Mouse (Mus musculus) lung, postnatal 10 days (tissue): ENCODE results near the gene Mamld1.
"Not testable (repeated sequence)": the region's sequence is repeated elsewhere in the genome, so short reads cannot be mapped to it uniquely, and the experiment has no call there.

Experiments used
- DNase-seq: peaks from one replicate; pipeline ENCODE4 v3.0.0; 2021

Gene Mamld1

DNA sequence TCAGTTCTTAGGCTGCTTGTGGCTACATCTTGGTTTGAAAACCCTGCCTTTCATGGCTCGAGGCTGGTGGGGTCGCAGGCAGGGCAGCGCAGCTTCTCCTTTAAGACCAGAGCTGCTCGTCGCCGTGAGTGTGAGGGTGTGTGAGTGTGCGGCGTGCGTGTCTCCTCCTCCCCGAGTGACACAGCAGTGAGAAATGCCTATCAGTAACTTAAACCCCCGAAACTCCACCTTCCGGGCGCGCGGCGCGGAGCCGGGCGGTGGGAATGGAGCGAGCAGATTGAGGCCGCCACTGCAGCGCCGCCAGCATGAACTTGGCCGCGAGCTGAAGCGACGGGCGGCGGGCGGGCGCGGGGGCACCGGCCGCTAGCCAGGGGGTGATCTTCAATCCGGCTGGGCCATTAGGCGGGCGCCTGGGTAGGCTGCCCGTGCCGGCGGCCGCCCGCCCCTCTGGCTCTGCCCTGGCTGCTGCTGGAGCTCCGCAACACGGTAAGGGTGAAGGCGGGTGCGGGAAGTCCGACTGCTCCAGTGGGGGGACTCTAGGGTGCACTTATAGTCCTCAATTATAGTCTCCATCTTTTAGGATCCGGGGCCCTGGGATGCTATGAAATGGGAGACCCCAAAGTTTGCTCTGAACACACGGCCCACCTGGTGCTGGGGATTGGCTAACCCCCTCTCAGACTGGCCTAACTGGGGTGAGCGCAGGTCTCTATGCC is at the start of gene Mamld1:
Mamld1 (plus strand) TSS at position 393 of the 713 bp plus-strand sequence.
- DNase-seq, result peak; percentile 84

DNA sequence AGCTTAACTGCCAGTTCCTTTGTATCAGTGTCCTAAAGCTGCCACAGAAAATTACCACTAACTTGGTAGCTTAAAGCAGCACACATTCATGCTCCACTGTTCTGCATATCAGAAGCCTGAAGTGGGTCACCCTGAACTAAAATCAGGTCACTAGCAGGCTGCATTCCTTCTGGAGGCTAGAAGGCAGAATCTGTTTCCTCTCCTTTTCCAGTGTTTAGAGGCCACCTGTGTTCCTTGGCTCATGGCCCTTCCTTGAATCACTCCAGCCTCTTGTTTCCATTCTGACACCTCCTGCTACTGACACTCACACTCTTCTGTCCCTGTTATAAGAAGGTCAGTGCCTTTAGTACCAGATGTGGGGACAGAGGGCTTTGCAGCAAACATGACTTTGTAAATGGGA is 25.3 kb upstream of the Mamld1 start:
- DNase-seq, result no peak

DNA sequence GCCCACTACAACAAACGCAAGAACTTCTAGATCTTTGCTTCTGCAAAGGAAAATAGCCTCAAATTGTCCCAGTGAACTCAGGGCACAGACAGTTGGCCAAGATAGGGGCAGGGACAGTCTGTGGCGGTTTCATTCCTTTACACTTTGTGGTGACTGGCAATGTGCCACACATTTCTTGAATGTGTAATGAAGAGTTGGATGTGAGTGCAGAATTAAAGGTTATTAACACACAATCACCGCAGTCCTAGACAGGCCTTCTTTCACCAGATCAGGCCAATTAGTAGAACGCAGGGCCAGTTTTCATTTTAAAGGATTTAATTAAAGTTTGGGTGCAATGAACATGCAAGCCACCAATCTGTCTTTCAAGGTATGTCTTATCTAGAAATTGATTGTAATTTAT is 22.0 kb upstream of the Mamld1 start:
- DNase-seq, result no peak

- DNase-seq, result not testable (repeated sequence)
These were observed 21.1 kb upstream of the Mamld1 start for GRCm38 (mm10) chrX:71028976-71029375.

- peak; percentile 13 for DNase-seq
These were observed 738 bp downstream of the Mamld1 start for GRCm38 (mm10) chrX:71050677-71051311.

DNA sequence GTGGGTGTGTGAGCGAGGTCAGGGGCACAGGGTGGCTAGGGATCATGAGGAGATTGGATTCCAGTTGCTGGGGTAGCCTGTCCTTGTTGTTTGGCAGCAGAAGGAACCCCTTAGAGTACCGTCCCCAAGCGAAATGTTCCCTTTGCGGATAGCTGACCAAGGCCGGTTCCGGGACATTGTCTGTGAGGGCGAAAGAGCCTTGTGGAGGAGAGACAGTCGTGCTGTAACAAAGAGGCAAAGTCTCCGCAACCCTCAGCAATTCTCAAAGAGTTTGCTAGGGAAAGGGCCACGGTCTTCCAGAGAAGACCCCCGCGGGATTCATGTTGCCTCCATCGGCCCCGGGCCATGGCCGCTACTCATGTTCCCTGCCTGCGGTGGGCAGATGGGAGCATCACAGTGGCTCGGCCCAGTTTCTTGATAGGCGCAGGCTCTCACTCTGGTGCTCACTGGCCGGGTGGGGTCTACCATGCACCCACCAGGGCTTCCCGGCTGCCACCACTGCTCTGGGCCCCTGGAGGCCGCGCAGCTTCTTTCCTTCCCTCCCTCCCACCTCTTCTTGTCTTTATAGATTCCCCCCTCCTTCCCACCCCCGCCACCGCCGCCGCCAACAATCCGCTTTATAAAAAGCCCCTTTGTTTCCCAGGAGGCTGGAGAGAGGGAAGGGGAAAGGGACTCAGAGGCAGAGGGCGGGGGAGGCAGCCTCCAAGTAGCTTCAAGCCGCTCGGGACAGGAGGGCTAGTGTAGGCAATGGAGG is 1.5 kb downstream of the Mamld1 start:
- DNase-seq, result peak; percentile 14

GRCm38 (mm10) chrX:71052115-71052478 is 2.0 kb downstream of the Mamld1 start:
- DNase-seq, result peak; percentile 88

GRCm38 (mm10) chrX:71052481-71053216 is 2.6 kb downstream of the Mamld1 start:
- peak; percentile 54 for DNase-seq

DNA sequence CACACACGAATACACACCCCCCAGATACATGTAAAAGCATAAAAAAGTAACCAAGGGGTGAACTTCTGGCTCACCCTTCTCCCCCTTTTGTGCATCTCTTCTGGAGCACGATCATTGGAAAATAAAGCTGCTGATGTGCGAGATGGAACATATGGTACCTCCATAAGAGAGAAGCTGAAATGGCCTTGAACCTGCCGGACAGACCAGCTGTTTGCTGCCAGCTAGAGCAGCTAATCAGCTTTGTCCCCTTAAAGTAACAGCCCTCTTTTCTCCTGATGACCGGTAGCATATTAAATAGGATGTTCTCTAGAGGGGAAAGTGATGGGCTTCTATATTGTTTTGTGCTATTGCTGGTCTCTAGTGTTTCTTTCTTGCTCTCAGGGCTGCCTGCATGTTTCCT is 3.2 kb downstream of the Mamld1 start:
- no peak for DNase-seq

DNA sequence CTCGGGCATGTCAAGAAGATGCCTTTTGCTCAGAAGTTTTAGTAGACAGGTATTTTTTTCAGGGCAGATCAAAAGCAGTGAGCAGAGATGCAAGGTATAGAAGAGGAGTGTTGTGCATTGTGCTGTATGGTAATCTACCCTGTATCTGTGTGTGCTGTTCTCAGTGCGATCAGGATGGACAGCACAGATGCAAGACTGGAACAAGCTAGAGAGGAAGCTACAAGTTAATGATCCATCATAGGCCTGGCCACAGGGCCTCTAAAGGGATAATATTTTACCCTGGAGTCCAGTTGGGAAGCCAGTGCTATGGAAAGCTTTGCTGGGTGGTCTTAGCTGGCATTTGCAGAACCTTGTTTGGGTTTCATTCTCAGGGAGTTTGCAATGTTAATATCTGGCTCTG is 6.9 kb downstream of the Mamld1 start:
- DNase-seq, result no peak

DNA sequence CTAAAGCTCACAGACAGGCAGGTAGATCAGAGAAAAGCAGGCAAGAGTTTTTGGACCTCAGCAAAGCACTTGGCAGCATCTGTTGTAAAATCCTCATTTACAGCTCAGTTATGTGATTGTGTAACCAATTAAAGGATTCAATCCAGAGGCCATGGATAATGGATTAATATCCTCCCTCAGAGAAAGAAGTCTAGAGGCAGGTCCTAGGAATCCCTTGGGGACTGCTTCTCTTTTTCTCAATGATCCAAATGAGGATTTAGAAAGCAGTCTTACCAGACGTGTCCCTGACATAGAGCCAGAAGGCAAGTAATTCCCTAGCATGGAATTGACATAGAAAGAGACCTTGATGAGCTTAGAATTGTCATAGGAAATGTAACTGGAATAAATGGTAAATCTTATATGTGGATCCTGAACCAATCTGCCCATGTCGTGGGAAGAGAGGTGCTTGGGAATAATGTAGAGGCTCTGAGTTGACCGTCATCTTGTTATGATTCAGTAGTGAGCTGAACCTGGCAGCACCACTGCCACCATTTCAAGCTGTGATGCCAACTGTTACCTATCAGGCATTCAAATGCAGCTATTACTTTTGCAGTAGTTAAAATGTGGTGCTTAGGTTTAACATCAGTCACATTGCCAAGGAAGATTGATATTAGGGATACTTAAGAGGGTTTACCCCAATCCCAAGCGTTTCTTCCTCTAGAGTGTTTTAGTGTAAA is 35.2 kb downstream of the Mamld1 start:
- no peak for DNase-seq

- DNase-seq, result no peak
These were observed 37.5 kb downstream of the Mamld1 start for GRCm38 (mm10) chrX:71087370-71088079.

DNA sequence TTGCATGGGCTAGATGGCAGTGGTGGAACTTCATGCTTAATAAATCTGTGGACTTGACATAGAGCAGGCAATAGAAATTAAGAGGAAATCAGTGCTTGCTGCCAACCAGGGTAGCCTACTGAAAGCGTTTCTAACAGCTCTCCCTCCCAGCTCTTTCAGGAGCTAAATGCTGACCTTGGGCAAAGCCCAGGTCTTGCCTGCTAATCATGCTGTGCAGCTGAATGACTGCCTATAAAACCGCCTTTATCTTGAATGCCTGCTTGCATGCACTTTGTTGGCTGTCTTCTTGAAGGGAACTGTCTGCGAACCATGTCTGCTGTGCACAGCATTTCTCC is 38.0 kb downstream of the Mamld1 start:
- DNase-seq, result no peak

DNA sequence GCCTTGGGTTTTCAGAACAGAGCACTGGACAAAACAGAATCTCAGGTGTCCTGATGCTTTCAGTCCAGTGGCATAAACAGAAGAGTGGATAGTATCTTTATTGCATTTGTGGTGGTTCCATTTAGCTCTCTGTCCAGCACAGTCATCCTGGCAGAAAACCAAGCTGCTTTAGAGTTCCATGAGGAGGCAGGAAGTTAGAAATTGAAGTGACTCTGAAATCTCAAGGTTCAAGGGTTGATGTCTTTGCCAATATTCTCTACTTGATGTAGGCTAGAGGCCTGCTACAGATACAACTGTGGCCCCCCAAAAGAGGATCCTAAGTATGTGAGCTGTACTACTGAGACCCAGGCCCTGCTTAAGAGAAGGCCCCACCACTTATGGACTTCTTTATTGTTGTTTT is 55.8 kb downstream of the Mamld1 start:
- no peak for DNase-seq

DNA sequence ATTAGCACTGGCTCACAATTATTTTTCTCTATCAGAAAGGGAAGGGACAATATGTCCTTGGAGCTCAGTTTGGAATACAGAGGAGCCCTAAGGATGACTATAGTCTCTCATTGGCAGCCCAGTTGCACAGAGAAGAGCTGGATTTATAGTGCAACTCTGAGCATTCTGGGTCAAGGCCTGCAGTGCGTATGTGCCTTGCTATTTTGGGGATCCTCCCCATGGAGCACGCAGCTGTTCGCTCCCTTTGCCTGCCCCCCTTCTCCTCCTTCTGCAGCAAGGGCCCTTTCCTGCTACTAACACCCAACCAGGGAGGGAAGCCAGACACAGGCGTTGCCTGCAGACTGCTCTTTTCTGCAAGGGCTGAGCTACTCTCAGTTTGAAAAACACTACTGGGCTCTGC is 56.3 kb downstream of the Mamld1 start:
- DNase-seq, result peak; percentile 40

DNA sequence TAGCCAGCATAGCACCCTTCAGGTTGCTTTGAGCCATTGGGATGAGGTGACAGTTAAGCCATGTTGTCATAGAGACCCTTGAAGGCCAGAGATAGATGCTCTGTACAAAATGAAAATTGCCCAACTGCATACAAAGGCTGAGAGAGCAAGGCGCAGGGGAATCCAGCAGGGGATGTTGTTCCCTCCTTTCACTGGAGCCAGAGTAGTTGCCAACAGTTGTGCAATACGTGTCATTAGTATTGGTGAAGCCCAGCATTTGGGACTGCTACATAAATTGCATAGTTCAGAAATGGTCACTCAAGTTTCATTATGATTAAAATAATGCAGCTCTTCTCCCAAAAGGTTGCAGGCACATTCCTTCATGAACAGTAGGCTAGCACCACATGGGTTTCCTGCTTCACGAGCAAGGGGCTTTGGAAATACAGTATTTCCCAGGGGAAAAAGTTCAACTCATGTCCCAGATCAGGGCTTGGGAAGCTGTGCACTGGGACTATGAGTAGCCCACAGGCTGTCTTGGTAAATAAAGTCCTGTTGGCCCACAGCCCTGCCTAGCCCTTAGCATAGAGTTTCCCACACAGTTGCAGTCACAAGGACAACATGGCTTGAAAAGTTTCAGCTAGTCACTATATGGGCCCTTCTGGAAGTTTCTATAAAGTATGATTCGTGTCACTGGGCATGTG is 58.1 kb downstream of the Mamld1 start:
- DNase-seq, result peak; percentile 14

DNA sequence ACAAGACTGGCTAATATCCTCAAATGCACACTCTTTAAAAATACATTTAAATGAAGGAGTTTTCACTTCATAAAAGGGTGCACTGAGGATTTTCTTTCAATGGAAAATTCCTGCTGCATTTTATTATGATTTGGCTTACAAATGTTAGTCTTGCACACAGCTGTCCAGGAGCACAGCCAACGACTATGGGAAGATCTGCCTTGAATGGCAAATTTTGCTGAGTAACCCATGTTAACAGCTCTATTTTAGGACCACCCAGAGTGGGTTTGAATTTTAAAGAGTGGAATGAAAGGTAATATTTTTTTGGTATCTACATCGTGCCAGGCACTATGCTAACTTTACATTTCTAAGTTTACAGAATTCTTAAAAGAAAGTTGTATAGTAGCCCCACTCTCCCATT is 60.3 kb downstream of the Mamld1 start:
- no peak for DNase-seq

GRCm38 (mm10) chrX:71122359-71123293 is 72.6 kb downstream of the Mamld1 start:
- no peak for DNase-seq

DNA sequence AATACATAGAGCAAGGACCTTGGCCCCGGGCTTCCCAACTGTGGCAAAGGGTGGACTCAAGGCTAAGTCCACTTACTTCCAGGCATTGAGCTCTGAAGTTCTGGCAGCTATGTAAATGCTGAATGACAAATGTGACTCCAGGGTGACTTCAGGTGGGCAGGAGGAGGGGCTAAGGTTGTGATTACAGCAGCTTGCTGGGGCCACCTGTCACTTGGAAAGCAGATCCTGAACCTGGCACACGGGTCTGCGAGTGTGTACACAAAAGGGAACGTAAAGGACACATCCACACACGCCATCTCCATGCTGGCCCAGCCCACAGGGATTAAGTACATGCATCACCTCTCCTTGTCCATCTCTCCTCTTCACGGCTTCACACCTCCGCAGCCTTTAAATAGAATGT is 75.0 kb downstream of the Mamld1 start:
- DNase-seq, result no peak

GRCm38 (mm10) chrX:71131464-71131863 is 81.4 kb downstream of the Mamld1 start:
- DNase-seq, result peak; percentile 72
